Mouse (Mus musculus): ENCODE results near the gene Itgb4.

DNA sequence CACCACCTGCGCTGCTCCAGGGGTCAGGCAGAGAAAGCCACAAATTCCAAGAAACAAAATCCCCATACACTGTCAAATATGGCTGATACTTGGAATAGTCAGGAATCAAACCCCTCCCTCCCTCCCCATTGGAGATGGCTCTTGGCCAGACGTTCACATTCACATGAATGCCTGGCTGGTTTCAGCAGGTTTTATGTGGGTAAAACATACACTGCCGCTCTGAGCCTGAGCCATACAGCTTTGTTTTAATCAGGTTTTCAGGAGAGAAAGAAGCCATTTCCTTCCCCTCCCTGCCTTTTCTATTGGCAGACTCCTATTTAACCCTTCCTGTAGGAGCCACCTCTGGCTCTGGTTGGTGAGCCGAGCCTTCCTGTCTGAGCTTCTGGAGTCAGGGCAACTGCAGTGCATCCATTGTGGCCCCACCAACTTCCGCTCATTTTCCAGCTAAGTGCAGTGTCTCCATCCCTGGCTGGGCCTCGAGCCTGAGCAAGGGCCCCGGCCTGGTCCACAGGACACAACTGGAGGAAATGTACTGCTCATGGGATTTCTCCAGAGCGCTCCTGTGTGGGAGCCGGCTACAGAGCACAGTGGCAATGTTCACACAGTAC, 28.2 kb upstream of the Itgb4 start:
- TF ChIP-seq CTCF (IDR thresholded peaks at IDR 0.05; ENCODE audit: low read depth) (no peak), EP300 (IDR thresholded peaks at IDR 0.05; ENCODE audit: low read depth) (no peak)

Measured in liver, embryonic 14.5 days (tissue).